Mouse (Mus musculus): ENCODE measurements around the gene Supt16. TPM values are rescaled to one million over a fixed set of nuclear protein-coding genes. Genes with fewer than 3 reads are reported as not detected.

The Supt16 gene
- polyA plus RNA-seq, 1 experiment, result 88.6 TPM

GRCm38 (mm10) chr14:52198141-52198540, 925 bp upstream of the Supt16 start:
- H3K27ac ChIP-seq (ENCODE audit: insufficient read depth, low read length), result no peak overlapping the region
- no peak for TF ChIP-seq CTCF (IDR thresholded peaks at IDR 0.05; ENCODE audit: borderline replicate concordance, insufficient read depth, low read length)
- no peak for TF ChIP-seq POLR2A (IDR thresholded peaks at IDR 0.05; ENCODE audit: low read depth, low read length)
- H3K4me3 ChIP-seq (ENCODE audit: insufficient read depth, low read length), result no peak overlapping the region
- no peaks in the 10 kb centered on the region; the same call in 1 of the 2 replicates for H3K4me1 ChIP-seq (ENCODE audit: control insufficient read depth, insufficient read depth, low read length)

- peak overlapping the region; percentile 93 for H3K27ac ChIP-seq (ENCODE audit: insufficient read depth, low read length)
- TF ChIP-seq CTCF (IDR thresholded peaks at IDR 0.05; ENCODE audit: borderline replicate concordance, insufficient read depth, low read length) (no peak), POLR2A (IDR thresholded peaks at IDR 0.05; ENCODE audit: low read depth, low read length) (no peak; the same call in 1 of the 2 replicates)
- H3K4me3 ChIP-seq (ENCODE audit: insufficient read depth, low read length), result peak overlapping the region; percentile 79
- H3K4me1 ChIP-seq (ENCODE audit: control insufficient read depth, insufficient read depth, low read length), result no peaks in the 10 kb centered on the region; the same call in 1 of the 2 replicates
These were observed 723 bp downstream of the Supt16 start for GRCm38 (mm10) chr14:52196230-52197155.

GRCm38 (mm10) chr14:52195691-52196090, 1.5 kb downstream of the Supt16 start:
- H3K4me3 ChIP-seq (ENCODE audit: insufficient read depth, low read length), result peak overlapping the region; percentile 10
- H3K4me1 ChIP-seq (ENCODE audit: control insufficient read depth, insufficient read depth, low read length), result no peaks in the 10 kb centered on the region; the same call in 1 of the 2 replicates
- no peak overlapping the region for H3K27ac ChIP-seq (ENCODE audit: insufficient read depth, low read length)
- 0 out of 2 replicates have a peak, but pooled peaks have one; percentile 7 for TF ChIP-seq CTCF (IDR thresholded peaks at IDR 0.05; ENCODE audit: borderline replicate concordance, insufficient read depth, low read length)
- TF ChIP-seq POLR2A (IDR thresholded peaks at IDR 0.05; ENCODE audit: low read depth, low read length), result no peak

- no peak overlapping the region for H3K4me3 ChIP-seq (ENCODE audit: insufficient read depth, low read length)
- no peaks in the 10 kb centered on the region for H3K4me1 ChIP-seq (ENCODE audit: control insufficient read depth, insufficient read depth, low read length)
- TF ChIP-seq POLR2A (IDR thresholded peaks at IDR 0.05; ENCODE audit: low read depth, low read length) (no peak), CTCF (IDR thresholded peaks at IDR 0.05; ENCODE audit: borderline replicate concordance, insufficient read depth, low read length) (peak; percentile 42; the same call in 1 of the 2 replicates)
- no peak overlapping the region for H3K27ac ChIP-seq (ENCODE audit: insufficient read depth, low read length)
These were observed 6.4 kb downstream of the Supt16 start for GRCm38 (mm10) chr14:52190740-52191359.

- Histone ChIP-seq H3K27ac (ENCODE audit: insufficient read depth, low read length) (no peak overlapping the region), H3K4me3 (ENCODE audit: insufficient read depth, low read length) (no peak overlapping the region), H3K4me1 (ENCODE audit: control insufficient read depth, insufficient read depth, low read length) (no peaks in the 10 kb centered on the region; the same call in 1 of the 2 replicates)
- TF ChIP-seq POLR2A (IDR thresholded peaks at IDR 0.05; ENCODE audit: low read depth, low read length) (no peak), CTCF (IDR thresholded peaks at IDR 0.05; ENCODE audit: borderline replicate concordance, insufficient read depth, low read length) (no peak)
These were observed 7.7 kb downstream of the Supt16 start for GRCm38 (mm10) chr14:52189519-52189918.

GRCm38 (mm10) chr14:52188788-52189187, 8.4 kb downstream of the Supt16 start:
- H3K27ac ChIP-seq (ENCODE audit: insufficient read depth, low read length), result no peak overlapping the region
- TF ChIP-seq CTCF (IDR thresholded peaks at IDR 0.05; ENCODE audit: borderline replicate concordance, insufficient read depth, low read length) (no peak), POLR2A (IDR thresholded peaks at IDR 0.05; ENCODE audit: low read depth, low read length) (no peak)
- no peak overlapping the region for H3K4me3 ChIP-seq (ENCODE audit: insufficient read depth, low read length)
- no peaks in the 10 kb centered on the region; the same call in 1 of the 2 replicates for H3K4me1 ChIP-seq (ENCODE audit: control insufficient read depth, insufficient read depth, low read length)

- Histone ChIP-seq H3K4me1 (ENCODE audit: control insufficient read depth, insufficient read depth, low read length) (peaks cover 3% of the 10 kb centered on the region; the same call in 1 of the 2 replicates), H3K27ac (ENCODE audit: insufficient read depth, low read length) (no peak overlapping the region), H3K4me3 (ENCODE audit: insufficient read depth, low read length) (no peak overlapping the region)
- TF ChIP-seq POLR2A (IDR thresholded peaks at IDR 0.05; ENCODE audit: low read depth, low read length), result no peak
- no peak for TF ChIP-seq CTCF (IDR thresholded peaks at IDR 0.05; ENCODE audit: borderline replicate concordance, insufficient read depth, low read length)
These were observed 30.6 kb downstream of the Supt16 start for GRCm38 (mm10) chr14:52166571-52166970.

- Histone ChIP-seq H3K4me3 (ENCODE audit: insufficient read depth, low read length) (no peak overlapping the region), H3K27ac (ENCODE audit: insufficient read depth, low read length) (no peak overlapping the region), H3K4me1 (ENCODE audit: control insufficient read depth, insufficient read depth, low read length) (peaks cover 3% of the 10 kb centered on the region; the same call in 1 of the 2 replicates)
- no peak for TF ChIP-seq POLR2A (IDR thresholded peaks at IDR 0.05; ENCODE audit: low read depth, low read length)
- no peak for TF ChIP-seq CTCF (IDR thresholded peaks at IDR 0.05; ENCODE audit: borderline replicate concordance, insufficient read depth, low read length)
These were observed 36.3 kb downstream of the Supt16 start for GRCm38 (mm10) chr14:52160911-52161310.

- no peaks in the 10 kb centered on the region for H3K4me1 ChIP-seq (ENCODE audit: control insufficient read depth, insufficient read depth, low read length)
- H3K27ac ChIP-seq (ENCODE audit: insufficient read depth, low read length), result no peak overlapping the region
- TF ChIP-seq CTCF (IDR thresholded peaks at IDR 0.05; ENCODE audit: borderline replicate concordance, insufficient read depth, low read length), result no peak
- no peak for TF ChIP-seq POLR2A (IDR thresholded peaks at IDR 0.05; ENCODE audit: low read depth, low read length)
- no peak overlapping the region for H3K4me3 ChIP-seq (ENCODE audit: insufficient read depth, low read length)
These were observed 42.2 kb downstream of the Supt16 start for GRCm38 (mm10) chr14:52155008-52155407.
